Mouse (Mus musculus) cortical plate, adult 2 months (tissue): ENCODE measurements at regions not wholly inside any gene's neighbourhood (a gene's known extent, or its start where the extent isn't known, plus 50 kb on each side); places are given as distances from the start of the nearest gene placed in this dataset.
A peak's percentile ranks its signal among the peaks of the same experiment; 100 is the strongest.

ENCODE experiments used
- H3K27ac ChIP-seq: fragments of 200-500 bp; 2 replicates; pipeline ENCODE4 v1.5.1; 2012; ENCODE audit warnings: low read length, control low read depth, inconsistent platforms; ENCODE audit not compliant: insufficient read depth
- H3K4me1 ChIP-seq: fragments of 200-500 bp; 2 replicates; pipeline ENCODE4 v1.6.1; 2011; ENCODE audit warnings: low read length; ENCODE audit not compliant: control insufficient read depth, insufficient read depth
- H3K4me3 ChIP-seq: fragments of 200-500 bp; 2 replicates; pipeline ENCODE4 v1.5.1; 2011; ENCODE audit warnings: mild to moderate bottlenecking, low read length, control low read depth; ENCODE audit not compliant: insufficient read depth
- CTCF ChIP-seq: fragments of 200-500 bp; IDR thresholded peaks from 2 replicates; pipeline ENCODE4 v1.5.1; 2011; ENCODE audit warnings: mild to moderate bottlenecking, control low read depth, low read length; ENCODE audit not compliant: insufficient read depth; ENCODE audit errors: extremely low read depth
- POLR2A ChIP-seq: fragments of 200-500 bp; IDR thresholded peaks from 2 replicates; pipeline ENCODE4 v1.6.1; 2011; ENCODE audit warnings: mild to moderate bottlenecking, low read length, control low read depth; ENCODE audit not compliant: insufficient read depth; ENCODE audit errors: extremely low read depth

DNA sequence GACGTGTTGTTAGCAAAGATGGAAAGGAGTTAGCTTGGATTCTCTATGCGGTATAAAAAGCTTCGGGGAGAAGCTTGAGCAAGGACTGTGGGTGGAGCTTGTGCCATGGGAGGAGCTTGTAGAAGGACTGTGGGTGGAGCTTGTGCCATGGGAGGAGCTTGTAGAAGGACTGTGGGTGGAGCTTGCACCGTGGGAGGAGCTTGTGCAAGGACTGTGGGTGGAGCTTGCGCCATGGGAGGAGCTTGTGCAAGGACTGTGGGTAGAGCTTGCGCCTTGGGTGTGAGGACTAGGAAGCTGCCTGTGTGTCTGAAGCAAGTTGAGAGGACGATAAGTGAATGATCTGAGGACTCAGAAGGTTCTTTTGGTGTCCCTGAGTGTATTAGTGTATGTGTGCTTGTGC is 263.1 kb downstream of the Gm45692 start:
- TF ChIP-seq POLR2A (no peak), CTCF (no peak)
- no peaks in the 10 kb centered on the region for H3K4me1 ChIP-seq
- H3K4me3 ChIP-seq = no peak overlapping the region
- H3K27ac ChIP-seq = no peak overlapping the region

DNA sequence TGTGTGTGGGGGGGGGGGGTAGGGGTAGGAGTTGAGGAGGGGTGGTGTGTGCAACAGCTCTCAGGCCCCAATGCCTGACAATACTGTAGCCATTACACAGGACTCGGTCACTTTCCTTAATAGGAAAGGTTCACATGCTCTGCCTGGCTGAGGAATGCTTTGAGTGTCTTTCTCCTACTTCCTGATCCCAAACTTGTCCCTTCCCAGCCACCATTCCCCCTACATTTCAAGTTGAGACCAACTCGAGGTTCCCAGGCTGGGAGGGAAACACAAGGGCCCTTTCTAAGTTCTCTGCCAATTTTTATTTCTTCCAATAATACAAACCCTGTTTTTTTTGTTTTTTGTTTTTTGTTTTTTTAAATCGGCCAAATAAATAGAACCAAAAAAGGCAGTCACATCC is 264.6 kb downstream of the Gm45692 start:
- H3K4me3 ChIP-seq = no peak overlapping the region
- TF ChIP-seq CTCF (no peak), POLR2A (no peak)
- H3K27ac ChIP-seq = no peak overlapping the region
- H3K4me1 ChIP-seq = no peaks in the 10 kb centered on the region

DNA sequence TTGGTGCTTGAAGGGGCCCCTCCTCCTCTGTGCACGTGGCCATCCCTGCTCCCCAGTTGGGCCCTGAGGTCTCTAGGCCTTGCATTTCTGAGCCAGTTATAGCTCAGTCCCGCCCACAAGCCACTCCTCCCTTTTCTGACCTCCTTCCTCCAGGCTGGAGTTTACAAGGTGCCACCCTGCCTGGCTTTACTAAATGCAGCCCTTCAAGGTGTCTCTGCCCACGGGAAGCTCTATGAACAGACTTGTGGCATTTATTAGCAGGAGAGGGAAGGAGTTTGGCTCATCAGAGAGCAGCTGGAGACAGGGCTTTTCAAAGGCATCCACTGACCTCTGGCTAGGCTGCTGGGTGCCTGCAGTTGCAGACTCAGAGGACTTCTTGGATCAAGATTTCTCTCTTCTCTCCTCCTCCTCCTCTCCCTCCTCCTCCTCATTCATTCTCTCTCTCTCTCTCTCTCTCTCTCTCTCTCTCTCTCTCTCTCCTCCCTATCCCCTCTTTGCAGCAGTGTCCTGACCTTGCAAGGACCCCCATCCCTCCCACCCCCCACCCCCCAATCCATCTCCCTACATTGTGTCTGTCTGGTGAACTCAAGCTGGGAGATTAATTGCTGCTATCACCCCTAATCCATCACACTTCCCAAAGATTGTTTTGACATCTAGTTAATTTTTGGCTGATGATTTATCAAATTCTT is 265.1 kb downstream of the Gm45692 start:
- no peak overlapping the region for H3K4me3 ChIP-seq
- no peak overlapping the region for H3K27ac ChIP-seq
- no peaks in the 10 kb centered on the region for H3K4me1 ChIP-seq
- TF ChIP-seq CTCF (no peak), POLR2A (no peak)

DNA sequence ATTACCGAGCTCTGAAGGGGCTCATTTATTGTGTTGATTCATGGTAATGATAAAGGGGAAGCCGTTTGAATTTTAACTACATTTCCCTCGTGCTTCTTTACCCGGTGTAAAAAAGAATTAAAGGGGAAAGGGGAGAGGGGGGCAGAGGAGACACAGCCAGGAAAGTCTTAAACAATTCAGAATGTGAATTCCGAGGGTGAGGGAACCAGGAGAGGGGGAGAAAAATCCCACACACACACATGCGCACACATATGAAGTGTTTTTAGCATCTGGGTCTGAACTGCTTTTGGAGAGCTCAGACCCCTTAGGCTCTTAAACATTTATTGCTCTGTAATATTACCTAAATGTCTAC is 265.6 kb downstream of the Gm45692 start:
- no peak for TF ChIP-seq POLR2A
- TF ChIP-seq CTCF = no peak
- Histone ChIP-seq H3K27ac (no peak overlapping the region), H3K4me3 (no peak overlapping the region), H3K4me1 (no peaks in the 10 kb centered on the region)

DNA sequence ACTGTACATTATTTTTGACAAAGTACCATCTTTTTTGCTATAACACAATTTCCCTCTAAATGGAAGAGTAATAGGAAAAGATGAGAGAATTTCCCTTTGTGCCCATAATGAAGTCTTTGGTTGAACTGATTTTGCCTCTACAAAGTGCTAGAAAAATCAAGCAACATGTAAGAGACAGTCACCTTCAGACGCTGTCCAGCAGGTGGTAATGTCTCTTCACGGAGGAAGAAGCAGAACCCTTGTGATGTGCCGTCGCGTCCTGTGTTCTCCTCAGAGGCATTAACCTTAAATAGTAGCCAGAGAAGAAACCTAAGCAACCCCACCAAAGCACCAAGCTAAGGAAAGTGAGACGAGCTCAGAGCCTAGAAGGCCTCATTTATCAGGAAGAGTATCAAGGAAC is 275.7 kb downstream of the Gm45692 start:
- Histone ChIP-seq H3K4me3 (no peak overlapping the region), H3K4me1 (no peaks in the 10 kb centered on the region), H3K27ac (no peak overlapping the region)
- TF ChIP-seq POLR2A (no peak), CTCF (0 out of 2 replicates have a peak, but pooled peaks have one; percentile 8)

DNA sequence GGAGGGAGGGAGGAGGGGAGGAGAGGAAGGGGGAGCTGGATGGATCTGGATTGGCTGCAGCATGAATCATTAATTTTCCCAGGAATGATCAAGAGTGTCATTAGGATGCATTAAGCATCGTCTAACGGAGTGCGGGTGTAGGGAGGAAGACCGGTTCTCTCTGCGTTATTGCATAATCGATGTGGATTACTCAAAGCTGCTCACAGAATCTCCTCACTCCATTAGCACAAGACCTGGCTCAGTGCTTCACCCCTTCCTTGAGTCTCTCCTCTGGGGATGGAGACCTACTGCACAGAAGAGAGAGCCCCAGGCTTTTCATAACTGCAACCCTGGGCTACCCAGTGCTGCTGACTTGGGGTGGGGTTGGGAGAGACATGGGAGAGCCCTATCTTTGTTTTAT is 300.7 kb downstream of the Gm45692 start:
- Histone ChIP-seq H3K4me3 (no peak overlapping the region), H3K27ac (no peak overlapping the region), H3K4me1 (no peaks in the 10 kb centered on the region)
- TF ChIP-seq CTCF = no peak
- no peak for TF ChIP-seq POLR2A

DNA sequence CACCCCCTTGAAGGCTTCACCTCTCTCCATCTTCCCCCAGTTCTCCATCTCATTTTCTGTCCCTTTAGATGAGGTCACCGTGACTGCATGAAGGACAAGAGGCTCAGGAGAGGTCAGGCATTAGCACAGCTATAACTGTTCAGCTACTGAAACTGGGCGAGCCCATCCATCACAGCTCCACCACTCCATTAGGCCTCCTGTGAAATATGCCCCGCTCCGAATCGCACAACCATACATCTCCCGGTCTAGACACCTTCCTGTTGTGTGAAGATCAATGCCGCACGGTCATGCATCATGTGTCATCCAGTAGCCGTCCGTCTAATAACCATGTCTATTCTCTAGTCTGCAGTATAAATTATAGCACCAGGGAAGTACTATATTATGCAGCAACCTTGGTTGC is 301.2 kb downstream of the Gm45692 start:
- TF ChIP-seq POLR2A (no peak), CTCF (no peak)
- Histone ChIP-seq H3K27ac (no peak overlapping the region), H3K4me3 (no peak overlapping the region), H3K4me1 (no peaks in the 10 kb centered on the region)

DNA sequence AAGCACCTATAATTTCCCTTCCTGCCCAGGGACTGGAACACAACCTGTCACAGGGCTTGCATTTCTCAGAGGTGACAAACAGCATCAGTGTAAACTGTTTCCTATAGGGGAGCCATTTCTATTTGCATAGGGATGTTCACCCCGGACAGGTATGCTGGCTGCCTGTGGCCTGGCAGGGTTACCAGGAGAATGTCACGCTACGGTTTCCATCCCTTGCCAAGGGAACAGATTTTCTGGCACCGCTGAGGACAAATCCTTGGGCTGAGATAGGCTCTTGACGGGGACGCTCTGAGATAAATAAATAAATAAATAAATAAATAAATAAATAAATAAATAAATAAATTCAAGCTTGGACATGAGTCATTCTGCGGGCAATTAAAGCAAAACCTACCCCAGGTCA is 308.0 kb downstream of the Gm45692 start:
- H3K4me3 ChIP-seq = no peak overlapping the region
- no peak for TF ChIP-seq POLR2A
- no peak for TF ChIP-seq CTCF
- H3K4me1 ChIP-seq = no peaks in the 10 kb centered on the region
- H3K27ac ChIP-seq = no peak overlapping the region

DNA sequence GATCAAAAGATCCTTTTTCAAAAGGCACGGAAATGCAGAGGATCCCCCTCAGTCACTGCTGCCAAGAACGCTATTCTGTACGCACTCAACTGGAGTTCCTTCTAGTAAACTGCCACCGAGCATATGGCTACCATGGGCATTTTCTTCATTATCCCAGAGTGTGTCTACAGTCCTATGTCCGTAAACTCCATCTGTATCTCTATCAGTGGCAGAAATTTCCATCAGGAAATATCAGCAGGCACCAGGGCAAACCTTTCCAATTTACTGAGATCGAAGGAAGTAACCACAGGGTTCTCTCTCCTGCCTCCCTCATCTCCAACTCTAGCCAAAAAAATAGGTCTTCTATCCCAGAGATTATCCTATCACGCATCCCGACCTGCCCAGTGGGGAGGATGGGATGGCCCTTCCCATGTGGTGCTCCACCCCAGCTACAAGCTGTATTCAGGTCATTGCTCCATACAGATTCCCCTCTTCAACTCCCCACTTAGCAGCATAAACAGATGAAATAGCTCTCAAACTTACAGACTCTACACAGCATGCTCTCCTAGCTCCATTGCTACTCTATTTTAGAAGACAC is 310.5 kb downstream of the Gm45692 start:
- Histone ChIP-seq H3K27ac (no peak overlapping the region), H3K4me1 (no peaks in the 10 kb centered on the region), H3K4me3 (no peak overlapping the region)
- TF ChIP-seq CTCF (no peak), POLR2A (no peak)

DNA sequence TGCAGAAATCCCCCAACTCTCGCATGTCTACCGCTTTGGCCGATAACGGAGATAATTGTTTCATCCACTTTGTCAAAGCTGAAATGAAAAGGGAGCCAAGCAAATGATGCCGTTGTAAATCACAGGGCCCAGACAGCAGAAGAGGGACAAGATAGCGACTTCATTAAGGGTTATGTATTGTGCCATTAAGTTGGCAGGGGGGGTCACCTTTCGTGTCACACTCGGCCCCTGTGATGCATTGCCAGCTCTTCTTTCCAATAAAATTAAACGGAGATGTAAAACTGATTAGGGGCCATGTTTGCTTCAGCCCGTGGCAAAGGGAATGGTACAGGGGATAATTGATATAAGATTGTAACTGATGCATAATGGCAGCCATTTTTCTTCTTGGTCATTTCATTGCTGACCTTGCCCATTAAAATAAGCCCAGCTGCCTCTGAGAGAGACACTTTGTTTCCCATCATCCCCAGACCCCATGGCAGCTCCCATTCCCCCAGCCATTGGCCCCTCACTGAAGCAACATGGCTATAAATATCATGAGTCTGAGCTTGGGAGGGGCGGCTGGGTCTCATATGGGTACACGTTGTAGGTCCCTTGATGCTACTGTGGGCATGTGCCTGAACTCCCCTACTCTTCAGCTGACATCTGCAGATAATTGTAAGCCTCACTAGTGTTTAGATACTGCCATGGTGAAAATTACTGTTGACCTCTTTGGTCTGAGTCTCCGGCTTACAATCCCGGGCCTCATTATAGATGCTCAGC is 313.0 kb downstream of the Gm45692 start:
- TF ChIP-seq POLR2A (no peak), CTCF (no peak)
- Histone ChIP-seq H3K4me1 (no peaks in the 10 kb centered on the region), H3K27ac (no peak overlapping the region), H3K4me3 (no peak overlapping the region)
